Mouse (Mus musculus): ENCODE measurements around the gene Fcor. TPM values are rescaled to one million over a fixed set of nuclear protein-coding genes. Genes with fewer than 3 reads are reported as not detected.

The Fcor gene
- polyA plus RNA-seq, 1 experiment from 2014 or later: 9.1 TPM

DNA sequence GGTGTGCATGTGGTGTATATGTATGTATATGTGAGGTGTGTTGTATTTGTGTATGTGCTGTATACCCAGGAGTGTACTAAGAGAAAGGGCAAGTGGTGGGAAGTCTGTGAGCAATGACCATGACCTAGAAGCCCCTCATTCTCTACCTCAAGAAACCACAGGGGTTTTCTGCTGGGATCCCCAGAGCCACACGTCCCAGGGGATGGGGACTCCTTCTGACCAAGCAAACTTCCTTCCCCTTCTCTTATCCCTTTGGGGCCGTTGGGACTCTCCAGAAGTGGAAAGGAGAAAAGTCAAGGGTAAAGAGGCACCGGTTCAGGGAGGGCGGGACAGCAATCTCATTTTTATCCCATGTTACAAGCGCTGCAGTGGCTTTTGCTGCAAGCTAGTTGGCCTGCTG, 13.3 kb upstream of the Fcor start:
- WGBS: 83% methylated on average over 5 of the region's 5 CpGs

DNA sequence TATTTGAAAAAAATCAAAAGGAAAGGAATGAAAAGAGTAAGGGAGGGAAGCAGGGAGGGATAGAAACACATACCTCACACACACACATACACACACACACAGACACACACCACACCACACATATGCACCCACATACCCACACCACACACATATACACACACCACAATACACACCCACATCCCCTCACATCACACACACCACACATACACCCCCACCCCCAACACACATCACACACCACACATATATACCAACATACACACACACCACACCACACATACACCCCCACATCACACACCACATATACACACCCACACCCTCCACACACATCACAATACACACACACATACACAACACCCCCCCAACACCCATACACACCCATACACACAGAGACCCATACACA, 12.4 kb upstream of the Fcor start:
- Histone ChIP-seq H3K4me3 (no peak overlapping the region), H3K4me1 (peaks cover 7% of the 10 kb centered on the region; the same call in 1 of the 2 replicates), H3K27ac (replicated peaks) (no peak overlapping the region), H3K9ac (replicated peaks) (no peak overlapping the region), H3K9me3 (no peaks in the 10 kb centered on the region), H3K4me2 (replicated peaks) (no peak overlapping the region), H3K27me3 (no peaks in the 10 kb centered on the region), H3K36me3 (peaks cover 19% of the 10 kb centered on the region)
- no peak for ATAC-seq (replicated peaks)

More for the DNA sequence above, 13.3 kb upstream of the Fcor start:
- H3K4me3 ChIP-seq: no peak overlapping the region
- H3K4me2 ChIP-seq (replicated peaks): no peak overlapping the region
- no peak for ATAC-seq (replicated peaks)
- peaks cover 2% of the 10 kb centered on the region; the same call in 1 of the 2 replicates for H3K4me1 ChIP-seq
- no peaks in the 10 kb centered on the region for H3K9me3 ChIP-seq
- H3K36me3 ChIP-seq: peaks cover 10% of the 10 kb centered on the region
- no peak overlapping the region for H3K27ac ChIP-seq (replicated peaks)
- H3K9ac ChIP-seq (replicated peaks): no peak overlapping the region
- no peaks in the 10 kb centered on the region for H3K27me3 ChIP-seq

DNA sequence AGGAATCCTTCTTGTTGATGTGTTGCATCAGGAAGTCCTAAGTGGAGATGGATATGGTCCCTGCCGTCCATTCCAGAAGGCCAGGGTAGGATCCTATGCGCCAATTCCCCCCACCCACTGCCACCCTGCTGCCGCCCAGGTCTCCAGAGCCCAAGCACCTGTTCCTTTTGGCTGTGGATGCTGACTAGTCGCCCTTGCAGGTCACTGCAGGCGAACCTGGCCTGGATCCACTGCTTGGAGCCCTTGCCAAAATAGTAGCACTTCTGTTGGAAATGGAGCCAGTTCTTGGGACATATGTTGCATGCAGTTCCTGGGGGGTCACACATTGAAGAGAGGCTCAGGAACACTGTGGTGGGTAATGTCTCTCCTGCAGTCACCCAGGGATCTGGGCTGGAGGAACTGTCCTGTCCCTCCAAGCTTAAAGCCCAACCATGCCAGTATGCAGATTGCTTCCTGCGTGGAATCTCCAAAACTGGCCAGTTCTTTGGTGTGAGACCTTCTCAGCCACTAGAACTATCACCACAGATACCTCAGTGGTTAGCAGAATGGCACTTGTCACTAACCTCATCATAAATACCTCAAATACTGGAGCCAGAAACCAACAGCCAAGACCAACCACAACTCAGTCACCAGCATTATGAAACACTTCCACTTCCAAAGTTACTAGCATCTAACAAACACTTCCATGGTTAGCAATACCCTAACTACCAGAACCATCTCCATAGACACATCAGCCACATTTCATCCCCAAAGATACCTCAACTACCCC, 11.4 kb upstream of the Fcor start:
- H3K9ac ChIP-seq (replicated peaks): no peak overlapping the region
- no peak for ATAC-seq (replicated peaks)
- no peak overlapping the region for H3K27ac ChIP-seq (replicated peaks)
- peaks cover 28% of the 10 kb centered on the region for H3K36me3 ChIP-seq
- no peaks in the 10 kb centered on the region for H3K27me3 ChIP-seq
- 83% methylated on average over 6 of the region's 6 CpGs for WGBS
- H3K9me3 ChIP-seq: no peaks in the 10 kb centered on the region
- H3K4me1 ChIP-seq: peaks cover 7% of the 10 kb centered on the region; the same call in 1 of the 2 replicates
- no peak overlapping the region for H3K4me3 ChIP-seq
- H3K4me2 ChIP-seq (replicated peaks): no peak overlapping the region

DNA sequence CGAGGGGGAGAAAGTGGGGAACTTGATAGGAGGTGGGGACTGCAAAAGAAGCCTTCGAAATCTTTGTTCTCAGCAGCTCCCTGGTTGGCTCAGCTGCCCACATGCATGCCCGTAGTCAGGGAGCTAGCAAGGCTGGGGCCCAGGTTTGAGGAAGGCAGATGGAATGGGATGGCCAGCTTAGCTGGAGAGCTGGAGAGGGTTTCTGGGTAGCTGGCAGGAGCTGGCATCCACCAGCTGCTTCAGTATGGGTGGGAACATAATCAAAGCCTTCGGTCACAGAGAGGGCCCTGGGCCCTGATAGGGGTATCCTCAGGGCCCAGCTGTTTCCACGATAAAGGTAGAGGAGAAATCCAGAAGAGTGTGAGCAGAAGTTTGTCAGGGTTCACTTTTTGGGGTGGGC, 10.3 kb upstream of the Fcor start:
- 86% methylated on average over 5 of the region's 5 CpGs for WGBS
- Histone ChIP-seq H3K9ac (replicated peaks) (no peak overlapping the region), H3K4me1 (peaks cover 17% of the 10 kb centered on the region), H3K4me3 (no peak overlapping the region), H3K9me3 (no peaks in the 10 kb centered on the region), H3K27me3 (no peaks in the 10 kb centered on the region), H3K4me2 (replicated peaks) (no peak overlapping the region), H3K27ac (replicated peaks) (no peak overlapping the region), H3K36me3 (peaks cover 28% of the 10 kb centered on the region)
- ATAC-seq (replicated peaks): no peak

DNA sequence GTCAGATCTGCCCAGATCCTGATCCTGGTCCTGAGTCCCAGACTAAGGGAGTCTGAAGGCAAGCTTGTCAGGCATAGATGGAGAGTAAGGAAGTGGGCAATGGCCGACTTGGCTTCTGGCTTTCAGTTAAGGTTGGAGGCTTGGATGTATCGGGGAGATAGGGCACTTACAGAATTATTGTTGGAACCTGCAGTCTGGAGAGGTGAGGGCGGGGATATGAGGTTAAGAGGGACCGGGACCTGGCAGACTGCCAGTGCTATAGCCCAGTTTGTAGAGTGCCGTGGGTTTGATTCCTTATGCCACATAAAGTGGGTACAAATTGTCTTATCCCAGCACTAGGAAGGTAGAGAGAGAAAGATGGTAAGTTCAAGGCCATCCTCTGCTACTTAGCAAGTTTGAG, 7.5 kb upstream of the Fcor start:
- 87% methylated on average over 5 of the region's 5 CpGs for WGBS
- Histone ChIP-seq H3K4me1 (peaks cover 27% of the 10 kb centered on the region), H3K4me2 (replicated peaks) (no peak overlapping the region), H3K9me3 (no peaks in the 10 kb centered on the region), H3K27me3 (no peaks in the 10 kb centered on the region), H3K36me3 (peaks cover 28% of the 10 kb centered on the region), H3K27ac (replicated peaks) (no peak overlapping the region), H3K4me3 (no peak overlapping the region), H3K9ac (replicated peaks) (no peak overlapping the region)
- ATAC-seq (replicated peaks): no peak

DNA sequence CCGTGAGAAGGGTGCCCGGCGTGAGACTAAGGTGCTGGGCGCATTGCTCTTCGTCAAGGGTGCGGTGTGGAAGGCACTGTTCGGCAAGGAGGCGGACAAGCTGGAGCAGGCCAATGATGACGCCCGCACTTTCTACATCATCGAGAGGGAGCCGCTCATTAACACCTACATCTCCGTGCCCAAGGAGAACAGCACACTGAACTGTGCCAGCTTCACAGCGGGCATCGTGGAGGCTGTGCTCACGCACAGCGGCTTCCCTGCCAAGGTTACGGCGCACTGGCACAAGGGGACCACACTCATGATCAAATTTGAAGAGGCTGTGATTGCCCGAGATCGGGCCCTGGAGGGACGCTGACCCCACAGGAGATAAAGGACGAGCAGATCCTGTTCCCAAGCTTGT, 7.1 kb upstream of the Fcor start:
- no peak for ATAC-seq (replicated peaks)
- Histone ChIP-seq H3K9me3 (no peaks in the 10 kb centered on the region), H3K36me3 (peaks cover 28% of the 10 kb centered on the region), H3K4me1 (peaks cover 27% of the 10 kb centered on the region), H3K4me3 (no peak overlapping the region), H3K27ac (replicated peaks) (no peak overlapping the region), H3K4me2 (replicated peaks) (no peak overlapping the region), H3K27me3 (no peaks in the 10 kb centered on the region), H3K9ac (replicated peaks) (no peak overlapping the region)
- WGBS: 94% methylated on average over 23 of the region's 23 CpGs

DNA sequence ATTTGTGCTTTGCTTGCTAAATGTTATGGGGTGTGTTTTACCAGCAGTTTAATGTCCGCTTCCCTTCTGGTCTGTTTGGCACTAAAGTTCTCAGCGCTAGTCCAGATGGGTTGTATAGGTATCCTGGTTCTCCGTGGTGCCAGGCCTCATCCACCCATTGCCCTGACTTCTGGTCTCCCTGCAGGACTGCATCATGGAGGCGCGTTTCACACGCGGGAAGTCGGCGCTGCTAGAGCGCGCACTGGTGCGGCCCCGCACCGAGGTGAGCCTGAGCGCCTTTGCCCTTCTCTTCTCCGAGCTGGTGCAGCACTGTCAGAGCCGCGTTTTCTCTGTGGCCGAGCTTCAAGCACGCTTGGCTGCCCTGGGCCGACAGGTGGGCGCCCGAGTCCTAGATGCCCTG, 6.7 kb upstream of the Fcor start:
- Histone ChIP-seq H3K4me3 (no peak overlapping the region), H3K4me1 (peaks cover 27% of the 10 kb centered on the region), H3K27ac (replicated peaks) (no peak overlapping the region), H3K27me3 (no peaks in the 10 kb centered on the region), H3K4me2 (replicated peaks) (no peak overlapping the region), H3K36me3 (peaks cover 28% of the 10 kb centered on the region), H3K9ac (replicated peaks) (no peak overlapping the region), H3K9me3 (no peaks in the 10 kb centered on the region)
- WGBS: 94% methylated on average over 23 of the region's 23 CpGs
- ATAC-seq (replicated peaks): no peak

DNA sequence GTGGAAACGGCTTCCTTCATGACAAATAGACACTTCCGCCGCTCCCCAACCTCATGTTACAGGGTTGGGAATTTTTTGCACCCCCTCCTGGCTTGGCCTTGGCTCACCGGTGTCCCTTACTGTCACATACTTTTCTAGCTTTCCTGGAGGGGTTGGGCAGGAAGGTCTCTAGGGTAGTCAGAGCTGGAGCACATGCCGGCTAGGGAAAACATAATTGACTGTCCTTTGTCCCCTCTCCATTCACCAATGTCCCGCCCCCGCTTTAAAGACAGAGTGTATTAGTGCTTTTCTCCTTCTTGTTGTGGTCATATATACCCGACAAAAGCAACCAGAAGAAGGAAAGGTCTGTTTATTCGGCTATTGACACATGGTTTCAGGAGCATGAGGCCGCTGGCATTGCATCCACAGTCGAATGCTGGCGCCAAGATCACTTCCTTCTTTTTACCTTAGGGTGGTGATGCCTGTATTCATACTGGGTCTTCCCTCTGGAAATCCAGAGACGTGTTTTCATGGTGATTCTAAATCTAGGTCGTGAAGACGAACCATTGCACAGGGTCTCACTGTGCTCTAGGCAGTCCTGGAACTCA, 4.9 kb upstream of the Fcor start:
- Histone ChIP-seq H3K36me3 (peaks cover 28% of the 10 kb centered on the region), H3K27ac (replicated peaks) (peak overlapping the region; percentile 86; the same call in 1 of the 2 replicates), H3K4me2 (replicated peaks) (peak overlapping the region; percentile 83), H3K9ac (replicated peaks) (peak overlapping the region; percentile 97), H3K27me3 (no peaks in the 10 kb centered on the region), H3K4me3 (peak overlapping the region; percentile 99), H3K4me1 (peaks cover 33% of the 10 kb centered on the region), H3K9me3 (no peaks in the 10 kb centered on the region)
- 1% methylated on average over 15 of the region's 15 CpGs for WGBS
- ATAC-seq (replicated peaks): no peak

DNA sequence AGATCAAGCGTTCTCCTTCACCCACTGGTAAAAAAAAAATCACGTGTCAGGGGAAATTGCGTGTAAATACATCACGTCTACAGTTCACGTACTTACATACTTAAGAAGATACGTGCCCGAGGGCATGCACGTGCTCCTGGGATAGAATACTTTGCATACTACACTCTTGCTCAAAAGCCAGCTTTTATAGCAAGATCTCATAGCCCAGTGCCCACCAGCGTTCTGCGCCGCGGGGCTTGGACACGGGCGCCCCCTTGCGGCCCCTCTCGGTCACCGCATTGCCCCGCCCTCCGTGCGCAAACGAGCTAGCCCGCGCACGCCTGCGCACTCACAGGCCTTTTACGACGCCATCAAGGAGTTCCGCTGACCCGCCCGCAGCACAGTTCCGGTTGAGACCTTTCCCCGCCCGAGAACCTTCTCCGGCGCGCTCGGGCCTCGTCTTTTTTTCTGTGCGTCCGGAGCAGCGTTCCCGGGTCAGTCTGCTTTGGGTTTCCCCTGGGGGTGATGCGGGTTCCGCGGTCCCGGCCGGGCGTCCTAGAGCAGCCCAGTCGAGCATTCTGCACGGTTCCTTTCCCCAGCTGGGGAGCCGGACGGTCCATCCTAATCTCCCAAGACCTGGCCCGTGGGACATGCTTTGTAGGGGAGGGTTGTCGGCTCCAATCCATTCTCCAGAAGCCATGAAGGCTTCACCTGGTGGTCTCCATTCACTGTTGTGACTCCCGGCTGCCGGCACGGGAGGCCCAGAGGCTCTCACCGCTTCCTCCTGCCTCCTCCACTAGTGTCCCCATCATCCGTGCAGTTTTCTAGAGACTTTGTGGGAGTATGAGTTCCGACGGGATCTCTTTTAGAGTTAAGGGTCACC, 4.2 kb upstream of the Fcor start, which contains the start of gene Trappc5:
Gene Trappc5, plus strand, starts transcription at position 169 of the 862 bp plus-strand sequence.
- WGBS: 1% methylated on average over 61 of the region's 61 CpGs
- ATAC-seq (replicated peaks): peak; percentile 83
- H3K27ac ChIP-seq (replicated peaks): peak within 1 kb of the TSS; percentile 86
- H3K4me3 ChIP-seq: peak within 1 kb of the TSS; percentile 99
- no peaks in the 10 kb centered on the region for H3K27me3 ChIP-seq
- H3K4me2 ChIP-seq (replicated peaks): peak within 1 kb of the TSS; percentile 83
- peaks cover 26% of the 10 kb centered on the region for H3K36me3 ChIP-seq
- H3K9me3 ChIP-seq: no peaks in the 10 kb centered on the region
- H3K4me1 ChIP-seq: peaks cover 33% of the 10 kb centered on the region
- peak within 1 kb of the TSS; percentile 97 for H3K9ac ChIP-seq (replicated peaks)

DNA sequence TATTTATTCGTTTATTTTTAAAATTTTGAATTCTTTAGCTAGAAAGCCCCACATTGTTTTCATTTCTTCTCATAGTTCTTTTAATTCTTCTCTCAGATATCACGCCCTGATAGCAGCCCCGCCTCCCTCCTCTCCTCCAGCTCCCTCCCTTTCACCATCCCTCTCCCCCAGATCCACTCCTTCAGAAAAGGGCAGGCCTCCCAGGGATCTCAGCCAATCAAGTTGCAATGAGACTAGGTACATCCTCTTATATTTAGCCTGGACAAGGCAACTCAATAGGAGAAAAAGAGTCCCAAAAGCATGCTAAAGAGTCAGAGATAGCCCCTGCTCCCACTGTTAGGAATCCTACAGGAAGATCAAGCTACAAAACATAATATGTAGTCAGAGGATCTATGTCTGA, 2.5 kb upstream of the Fcor start:
- ATAC-seq (replicated peaks): no peak
- WGBS: 64% methylated on average over 3 of the region's 3 CpGs

DNA sequence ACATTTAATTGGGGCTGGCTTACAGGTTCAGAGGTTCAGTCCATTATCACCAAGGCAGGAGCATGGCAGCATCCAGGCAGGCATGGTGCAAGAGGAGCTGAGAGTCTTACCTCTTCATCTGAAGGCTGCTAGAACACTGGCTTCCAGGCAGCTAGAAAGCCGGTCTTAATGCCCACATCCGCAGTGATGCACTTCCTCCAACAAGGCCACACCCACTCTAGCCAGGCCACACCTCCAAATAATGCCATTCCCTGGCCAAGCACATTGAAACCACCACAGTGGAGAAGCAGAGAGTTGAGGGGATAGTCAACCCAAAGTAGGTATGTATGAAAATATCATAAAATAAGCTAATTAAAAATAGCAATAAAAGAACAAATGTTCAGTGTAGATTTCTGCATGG, 1.8 kb downstream of the Fcor start:
- WGBS: 81% methylated on average over 2 of the region's 2 CpGs
- H3K27ac ChIP-seq (replicated peaks): no peak overlapping the region
- H3K4me2 ChIP-seq (replicated peaks): no peak overlapping the region
- ATAC-seq (replicated peaks): no peak
- peaks cover 6% of the 10 kb centered on the region; the same call in 1 of the 2 replicates for H3K4me1 ChIP-seq
- H3K27me3 ChIP-seq: no peaks in the 10 kb centered on the region
- H3K9ac ChIP-seq (replicated peaks): no peak overlapping the region
- H3K36me3 ChIP-seq: no peaks in the 10 kb centered on the region
- no peak overlapping the region for H3K4me3 ChIP-seq
- no peaks in the 10 kb centered on the region for H3K9me3 ChIP-seq

More for the DNA sequence above, 2.5 kb upstream of the Fcor start:
- H3K27me3 ChIP-seq: no peaks in the 10 kb centered on the region
- peaks cover 27% of the 10 kb centered on the region for H3K4me1 ChIP-seq
- H3K36me3 ChIP-seq: peaks cover 11% of the 10 kb centered on the region
- no peak overlapping the region for H3K27ac ChIP-seq (replicated peaks)
- H3K4me2 ChIP-seq (replicated peaks): no peak overlapping the region
- H3K4me3 ChIP-seq: no peak overlapping the region
- H3K9ac ChIP-seq (replicated peaks): no peak overlapping the region
- no peaks in the 10 kb centered on the region for H3K9me3 ChIP-seq

DNA sequence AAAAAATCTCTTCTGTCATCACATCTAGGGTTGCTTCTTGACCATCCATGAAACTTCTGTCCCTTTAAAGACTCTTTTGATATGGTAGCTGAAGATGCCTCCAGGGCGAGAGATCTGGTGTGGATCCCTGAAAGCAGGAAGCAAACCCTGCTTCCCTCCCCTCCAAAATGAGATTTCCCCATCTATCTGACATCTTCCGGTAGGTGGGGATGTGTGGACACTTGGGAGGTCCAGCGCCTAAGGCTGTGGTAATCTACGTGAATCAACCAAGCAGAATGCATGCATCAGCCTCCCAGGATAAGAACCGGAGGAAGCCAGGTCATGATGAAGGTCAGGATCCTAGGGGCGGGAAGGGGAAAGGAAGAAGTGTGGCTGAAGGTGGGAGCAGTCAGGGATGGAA, 6.7 kb downstream of the Fcor start, which contains the start of gene Mcemp1:
Gene Mcemp1, plus strand, starts transcription at position 248 of the 400 bp plus-strand sequence.
- no peak for ATAC-seq (replicated peaks)
- H3K36me3 ChIP-seq: no peaks in the 10 kb centered on the region
- H3K4me2 ChIP-seq (replicated peaks): no peak within 1 kb of the TSS
- 85% methylated on average over 6 of the region's 6 CpGs for WGBS
- no peak within 1 kb of the TSS for H3K27ac ChIP-seq (replicated peaks)
- H3K9me3 ChIP-seq: no peaks in the 10 kb centered on the region
- no peak within 1 kb of the TSS for H3K4me3 ChIP-seq
- H3K9ac ChIP-seq (replicated peaks): no peak within 1 kb of the TSS
- H3K4me1 ChIP-seq: no peaks in the 10 kb centered on the region
- H3K27me3 ChIP-seq: no peaks in the 10 kb centered on the region

Measured in forebrain, embryonic 15.5 days (tissue).